Mouse (Mus musculus): ENCODE measurements at regions not wholly inside any gene's neighbourhood (a gene's known extent, or its start where the extent isn't known, plus 50 kb on each side); places are given as distances from the start of the nearest gene placed in this dataset.

DNA sequence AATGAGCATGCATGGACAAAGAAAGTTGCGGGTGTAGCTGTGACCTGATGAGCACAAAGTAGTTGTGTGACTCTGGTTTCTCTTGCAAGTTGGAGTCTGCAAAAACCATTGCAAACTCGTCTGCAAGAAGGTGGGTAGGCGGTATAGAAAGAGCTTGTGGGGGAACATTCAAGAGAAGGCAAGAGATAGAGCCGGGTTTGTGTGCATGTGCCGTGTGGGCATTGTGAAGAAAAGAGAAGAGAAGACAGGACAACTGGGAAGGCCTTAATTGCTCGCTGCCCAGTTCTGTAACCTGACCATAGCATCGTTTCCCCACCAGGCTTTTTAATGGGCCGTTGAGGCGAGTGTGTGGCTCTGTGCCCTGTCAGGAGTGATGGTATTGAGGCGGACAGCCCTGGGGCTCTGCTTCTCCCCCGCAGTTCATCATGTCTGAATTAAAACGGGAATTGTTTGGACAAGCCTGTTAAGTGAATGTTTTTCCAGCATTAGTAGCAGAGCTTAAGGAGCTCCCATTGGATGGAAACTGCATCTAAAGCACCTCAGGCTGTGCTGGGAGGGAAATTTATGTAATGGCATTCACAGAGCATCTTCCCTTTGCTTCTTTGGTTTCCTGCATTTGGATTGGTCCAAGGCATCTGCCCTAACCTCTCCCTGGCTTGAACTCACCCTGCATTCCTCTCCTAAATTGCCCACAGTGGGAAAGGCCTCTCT is 163.1 kb downstream of the Brinp2 start:
- TF ChIP-seq CTCF (IDR thresholded peaks at IDR 0.05; ENCODE audit: low read depth) (no peak), EP300 (optimal IDR thresholded peaks at IDR 0.05) (no peak)
